Mouse (Mus musculus) olfactory bulb, adult 2 months (tissue): ENCODE measurements around the gene Cyb5r3.

Experiments used
- CTCF ChIP-seq: fragments of 200-500 bp; IDR thresholded peaks from 2 replicates; pipeline ENCODE4 v1.5.1; 2012; ENCODE audit warnings: low read depth, mild to moderate bottlenecking, low read length, moderate library complexity; ENCODE audit not compliant: insufficient read depth
- POLR2A ChIP-seq: fragments of 200-500 bp; IDR thresholded peaks from 2 replicates; pipeline ENCODE4 v1.6.1; 2012; ENCODE audit warnings: mild to moderate bottlenecking, low read depth, low read length, moderate library complexity; ENCODE audit not compliant: insufficient read depth

DNA sequence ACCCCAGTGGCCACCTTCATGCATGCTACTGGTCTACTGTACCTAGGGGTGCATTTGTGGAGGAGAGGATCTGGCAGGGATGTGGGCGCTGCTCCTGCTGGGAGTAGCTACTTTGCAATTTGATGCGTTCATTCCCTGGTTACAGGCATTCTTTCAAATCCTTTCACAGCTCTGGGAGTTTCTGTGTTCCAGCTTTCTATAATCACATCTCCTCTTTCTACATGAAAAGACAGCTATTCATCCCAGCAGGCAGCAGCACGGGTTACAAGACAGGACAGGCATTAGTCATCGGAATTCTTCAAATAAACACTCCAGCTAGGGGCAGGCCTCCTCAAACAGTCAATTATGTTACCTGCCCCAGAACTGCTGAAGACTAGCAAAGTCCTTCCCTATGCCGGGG, 29.5 kb downstream of the Cyb5r3 start:
- TF ChIP-seq POLR2A (no peak), CTCF (no peak)
